Mouse (Mus musculus) forebrain, embryonic 16.5 days (tissue): ENCODE results near the gene Gstm4. TPM values are rescaled to one million over a fixed set of nuclear protein-coding genes. Genes with fewer than 3 reads are reported as not detected.
A peak's percentile ranks its signal among the peaks of the same experiment; 100 is the strongest.

Experiments used
- ATAC-seq: fragments of 200-750 bp; cut with Nextera tagmentation; 2 replicates; pipeline ENCODE4 v1.8.0; 2017; ENCODE audit warnings: mild to moderate bottlenecking, moderate library complexity
- H3K27ac ChIP-seq: fragments of 300-500 bp; sonication (generic); 2 replicates; pipeline ENCODE4 v1.5.1; 2014; ENCODE audit warnings: low read length, control low read depth
- H3K27me3 ChIP-seq: fragments of 300-500 bp; sonication (generic); replicated peaks from 2 replicates; pipeline ENCODE4 v1.6.1; 2014; ENCODE audit warnings: low read length; ENCODE audit not compliant: control insufficient read depth, insufficient read depth
- H3K36me3 ChIP-seq: fragments of 300-500 bp; sonication (generic); 2 replicates; pipeline ENCODE4 v1.6.1; 2014; ENCODE audit not compliant: control insufficient read depth, insufficient read depth
- H3K4me1 ChIP-seq: fragments of 300-500 bp; sonication (generic); replicated peaks from 2 replicates; pipeline ENCODE4 v1.6.1; 2014; ENCODE audit warnings: low read length; ENCODE audit not compliant: control insufficient read depth, insufficient read depth
- H3K4me2 ChIP-seq: fragments of 300-500 bp; sonication (generic); 2 replicates; pipeline ENCODE4 v1.6.1; 2014; ENCODE audit warnings: mild to moderate bottlenecking, low read length, control low read depth
- H3K4me3 ChIP-seq: fragments of 300-500 bp; sonication (generic); replicated peaks from 2 replicates; pipeline ENCODE4 v1.5.1; 2014; ENCODE audit warnings: mild to moderate bottlenecking, low read length, control low read depth
- H3K9ac ChIP-seq: fragments of 300-500 bp; sonication (generic); replicated peaks from 2 replicates; pipeline ENCODE4 v1.6.1; 2014; ENCODE audit warnings: low read depth, low read length, control low read depth
- H3K9me3 ChIP-seq: fragments of 300-500 bp; sonication (generic); 2 replicates; pipeline ENCODE4 v1.6.1; 2016; ENCODE audit warnings: low read length; ENCODE audit not compliant: control insufficient read depth
- WGBS: fragments of 180-500 bp; shearing (Covaris S2); extraction: QIAGEN DNeasy Blood & Tissue Kit; methylation state at CpG from one replicate; pipeline ENCODE4 v1.1.7; 2014; 5-methylcytosine and 5-hydroxymethylcytosine counted together
- polyA plus RNA-seq: library from polyadenylated mRNA; unstranded; fragments of >200 nt; fragmentation: Nextera tagmentation; extraction: Ambion mirVana; gene quantifications from 2 replicates; pipeline ENCODE4 v1.2.1, GENCODE M21; 2015

Gstm4 gene
- polyA plus RNA-seq, 1 experiment from 2014 or later: 15.9 TPM

DNA sequence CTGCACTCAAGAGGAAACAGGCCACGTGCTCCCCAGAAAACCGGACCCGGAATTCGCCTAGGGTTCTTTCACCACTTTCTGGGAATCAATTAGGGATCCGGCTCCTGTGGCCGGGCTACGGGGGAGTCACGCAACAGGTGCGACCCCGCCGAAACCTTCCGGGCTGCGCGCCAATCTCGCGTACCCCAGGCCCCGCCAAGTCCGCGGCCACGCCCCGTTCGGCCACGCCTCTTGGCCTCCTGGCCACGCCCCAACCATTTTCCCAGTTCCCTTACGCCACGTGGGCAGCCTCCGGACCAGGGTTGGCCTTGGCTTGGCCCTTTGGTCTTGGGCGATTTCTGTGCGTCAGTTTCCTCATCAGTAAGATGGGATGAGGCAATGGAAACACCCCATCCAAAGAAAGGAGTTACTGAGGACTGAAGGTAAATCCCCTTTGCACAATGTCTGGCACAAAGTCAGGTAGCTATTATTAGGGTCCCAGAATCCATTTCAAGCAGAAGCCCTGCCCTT is 41.8 kb upstream of the Gstm4 start, which contains the start of gene Ampd2:
Gene Ampd2 (minus strand): TSS at position 182 of the 510 bp plus-strand sequence.
- H3K4me1 ChIP-seq: peaks cover 43% of the 10 kb centered on the region
- H3K27me3 ChIP-seq: no peaks in the 10 kb centered on the region
- H3K4me3 ChIP-seq: peak within 1 kb of the TSS; percentile 62
- peak within 1 kb of the TSS; percentile 57 for H3K27ac ChIP-seq
- no peaks in the 10 kb centered on the region for H3K9me3 ChIP-seq
- ATAC-seq: no peak
- no peaks in the 10 kb centered on the region for H3K36me3 ChIP-seq
- WGBS: under 1% methylated on average over 29 of the region's 29 CpGs
- H3K9ac ChIP-seq: peak within 1 kb of the TSS; percentile 69
- H3K4me2 ChIP-seq: peak within 1 kb of the TSS; percentile 100

DNA sequence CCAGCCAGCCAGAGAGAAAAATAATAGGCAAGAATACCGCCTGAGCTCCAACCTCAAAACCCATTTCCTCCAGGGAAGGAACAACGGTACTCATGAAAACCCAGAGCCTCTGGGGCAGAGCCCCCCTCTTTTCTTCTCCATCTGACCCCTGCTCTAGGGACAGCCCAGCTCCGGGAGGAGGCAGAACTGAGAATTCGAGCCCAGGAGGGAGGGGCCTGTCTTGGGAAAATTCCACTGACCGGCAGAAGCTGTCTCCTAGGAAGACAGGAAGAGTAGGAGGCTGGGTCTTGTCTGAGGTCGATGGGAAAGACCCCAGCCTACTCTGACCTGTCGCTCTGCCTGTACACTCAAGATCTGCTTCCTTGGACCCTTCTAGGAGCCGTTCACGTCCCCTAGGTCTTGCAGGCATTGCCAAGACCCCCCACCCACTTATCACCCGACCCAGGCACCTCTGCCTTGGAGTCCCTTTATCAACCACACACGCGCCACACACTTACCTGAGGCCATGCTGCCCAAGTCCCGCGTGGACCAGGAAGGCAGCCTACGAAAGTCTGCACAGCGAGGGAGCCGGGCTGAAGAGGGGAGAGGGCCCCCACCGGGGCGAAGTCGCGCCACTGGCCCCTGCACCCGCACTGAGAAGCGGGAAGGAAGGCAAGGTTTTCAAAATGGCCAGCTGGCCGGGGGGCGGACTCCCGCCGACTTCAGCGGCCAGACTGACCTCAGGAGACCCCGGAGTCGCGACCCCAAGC is 41.2 kb upstream of the Gstm4 start:
- peak; percentile 47 for ATAC-seq
- Histone ChIP-seq H3K4me2 (peak overlapping the region; percentile 100), H3K36me3 (no peaks in the 10 kb centered on the region), H3K9ac (peak overlapping the region; percentile 69), H3K4me1 (peaks cover 43% of the 10 kb centered on the region), H3K4me3 (peak overlapping the region; percentile 62), H3K27ac (peak overlapping the region; percentile 57), H3K9me3 (no peaks in the 10 kb centered on the region), H3K27me3 (no peaks in the 10 kb centered on the region)
- under 1% methylated on average over 31 of the region's 31 CpGs for WGBS

DNA sequence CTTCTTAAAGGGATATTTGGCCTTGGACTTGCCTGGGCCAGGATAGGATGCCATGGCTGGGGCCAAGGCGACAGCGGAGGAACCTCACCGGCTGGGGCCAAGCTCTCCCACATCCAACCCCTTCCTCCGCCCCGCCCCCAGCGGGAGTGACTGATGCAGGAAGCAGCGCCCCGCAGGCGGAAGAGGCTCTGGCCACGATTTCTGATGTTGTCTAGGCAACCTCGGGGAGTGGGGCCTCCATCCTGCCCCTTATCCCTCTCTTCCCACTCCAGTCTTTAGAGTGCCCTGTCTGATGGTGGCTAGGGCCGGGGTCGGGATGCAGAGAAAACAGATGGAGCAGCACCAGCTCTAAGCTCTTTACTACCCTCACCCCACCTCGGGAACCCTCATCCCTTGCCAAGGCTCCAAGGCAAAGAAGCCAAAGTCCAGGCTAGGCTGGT is 40.6 kb upstream of the Gstm4 start:
- Histone ChIP-seq H3K4me1 (peaks cover 43% of the 10 kb centered on the region), H3K36me3 (no peaks in the 10 kb centered on the region), H3K4me2 (peak overlapping the region; percentile 100), H3K27ac (peak overlapping the region; percentile 57), H3K9me3 (no peaks in the 10 kb centered on the region), H3K9ac (peak overlapping the region; percentile 69), H3K27me3 (no peaks in the 10 kb centered on the region), H3K4me3 (peak overlapping the region; percentile 62)
- 0% methylated on average over 14 of the region's 14 CpGs for WGBS
- ATAC-seq: peak; percentile 90

DNA sequence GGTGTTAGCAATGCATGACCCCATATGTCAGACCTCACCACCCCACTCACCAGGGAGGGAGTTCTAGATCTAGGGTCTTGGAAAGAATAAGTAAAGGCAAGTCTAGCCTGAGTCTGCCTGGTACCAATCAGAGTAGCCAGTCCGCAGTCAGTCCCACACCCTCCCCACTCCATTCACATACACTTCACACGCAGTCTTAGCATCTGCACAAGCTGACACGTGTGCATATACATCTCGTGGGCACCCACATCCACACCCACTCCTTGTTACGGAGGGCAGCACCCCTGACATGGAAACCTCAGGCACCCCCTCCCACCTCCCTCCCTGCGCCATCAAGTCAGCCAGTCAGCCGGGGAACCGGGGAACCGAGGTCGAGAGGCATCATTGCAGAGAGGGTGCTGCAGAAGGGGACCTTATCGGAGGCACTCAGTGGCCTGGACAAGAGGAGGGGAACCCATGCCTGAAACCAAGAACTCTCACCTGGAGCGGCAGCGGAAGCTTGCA is 40.1 kb upstream of the Gstm4 start:
- peaks cover 43% of the 10 kb centered on the region for H3K4me1 ChIP-seq
- H3K27ac ChIP-seq: peak overlapping the region; percentile 57; the same call in 1 of the 2 replicates
- H3K36me3 ChIP-seq: no peaks in the 10 kb centered on the region

DNA sequence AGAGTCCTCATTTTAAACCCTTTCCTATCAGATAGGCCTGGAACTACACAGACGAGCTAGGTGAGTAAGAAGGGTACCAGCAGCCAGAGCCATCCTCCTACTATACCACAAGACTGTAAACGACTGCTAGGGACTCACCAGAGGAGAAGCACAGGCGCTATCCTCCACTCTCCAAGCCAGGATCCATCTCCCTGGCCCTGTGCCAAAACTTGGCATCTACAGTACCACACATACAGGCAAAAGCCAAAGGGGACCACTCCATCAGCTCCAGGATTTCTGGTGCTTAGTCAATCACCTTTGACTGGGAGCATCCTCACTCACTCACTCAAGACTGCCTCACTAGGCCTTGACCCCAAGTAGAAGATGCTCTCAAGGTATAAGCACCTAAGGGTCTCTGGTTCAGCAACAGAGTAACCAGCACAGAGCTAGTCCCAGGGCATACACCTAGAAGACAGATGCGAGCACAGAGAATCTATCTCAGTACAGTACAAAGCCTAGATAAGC is 39.3 kb upstream of the Gstm4 start:
- Histone ChIP-seq H3K4me1 (peaks cover 43% of the 10 kb centered on the region), H3K27ac (no peak overlapping the region), H3K36me3 (no peaks in the 10 kb centered on the region), H3K4me2 (peak overlapping the region; percentile 7), H3K27me3 (no peaks in the 10 kb centered on the region), H3K4me3 (no peak overlapping the region), H3K9ac (no peak overlapping the region), H3K9me3 (no peaks in the 10 kb centered on the region)
- 76% methylated on average over 4 of the region's 4 CpGs for WGBS
- ATAC-seq: no peak

More for the DNA sequence above, 40.1 kb upstream of the Gstm4 start:
- Histone ChIP-seq H3K9me3 (no peaks in the 10 kb centered on the region), H3K9ac (peak overlapping the region; percentile 69), H3K4me2 (peak overlapping the region; percentile 100), H3K27me3 (no peaks in the 10 kb centered on the region), H3K4me3 (peak overlapping the region; percentile 62)
- WGBS: 11% methylated on average over 13 of the region's 13 CpGs
- peak; percentile 34 for ATAC-seq

DNA sequence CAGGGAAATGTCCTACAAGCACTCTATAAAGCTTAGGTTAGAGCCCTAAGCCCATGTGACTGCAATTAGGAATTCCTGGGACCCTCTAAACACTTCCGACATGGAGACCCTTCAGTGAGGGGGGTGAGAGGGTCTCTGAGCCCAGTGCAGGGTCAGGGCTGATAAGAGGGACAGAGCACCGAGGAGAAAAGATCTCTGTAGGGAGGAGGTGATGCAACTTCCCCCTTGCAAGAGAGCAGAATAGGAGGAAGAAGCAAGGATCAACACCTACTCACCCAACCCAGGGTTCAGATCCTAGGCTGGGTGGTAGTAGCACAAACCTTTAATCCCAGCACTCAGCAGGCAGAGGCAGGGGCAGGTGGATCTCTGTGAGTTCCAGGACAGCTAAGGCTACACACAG is 38.5 kb upstream of the Gstm4 start:
- Histone ChIP-seq H3K27ac (no peak overlapping the region), H3K9ac (no peak overlapping the region), H3K4me2 (no peak overlapping the region), H3K9me3 (no peaks in the 10 kb centered on the region), H3K4me1 (peaks cover 43% of the 10 kb centered on the region), H3K36me3 (0 out of 2 replicates have a peak, but pooled peaks cover 3% of the 10 kb centered on the region), H3K27me3 (no peaks in the 10 kb centered on the region), H3K4me3 (no peak overlapping the region)
- WGBS: 69% methylated on average over 2 of the region's 2 CpGs
- ATAC-seq: no peak

DNA sequence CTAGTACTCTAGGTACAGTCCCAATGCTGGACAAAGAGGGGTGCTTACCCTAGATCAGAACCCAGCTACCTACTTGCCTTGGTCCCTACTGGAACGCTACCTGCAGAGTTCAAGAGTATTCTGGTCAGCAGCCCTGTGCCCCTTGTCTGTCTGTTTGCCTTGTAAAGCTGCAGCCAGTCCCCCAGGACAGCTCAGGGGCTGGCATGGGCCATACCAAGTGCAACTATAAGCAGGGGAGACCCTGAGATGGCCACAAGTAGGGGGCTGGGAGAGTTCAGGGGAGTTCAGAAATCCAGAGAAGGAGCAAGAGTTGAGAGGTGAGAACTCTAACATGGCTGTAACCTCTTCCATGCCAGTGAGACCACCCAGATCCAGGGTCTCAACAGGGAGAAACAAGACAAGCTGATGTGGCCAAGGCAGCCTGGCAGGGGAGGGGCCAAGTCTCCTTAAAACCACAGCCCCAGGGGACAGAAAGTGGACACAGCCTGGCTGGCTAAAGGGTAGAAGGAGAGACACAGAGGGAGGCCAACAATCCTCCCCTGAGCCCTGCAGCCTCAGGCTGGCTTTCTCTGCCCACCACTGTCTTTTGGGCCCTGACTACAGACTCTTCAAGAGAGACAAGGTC is 37.7 kb upstream of the Gstm4 start:
- H3K27ac ChIP-seq: no peak overlapping the region

DNA sequence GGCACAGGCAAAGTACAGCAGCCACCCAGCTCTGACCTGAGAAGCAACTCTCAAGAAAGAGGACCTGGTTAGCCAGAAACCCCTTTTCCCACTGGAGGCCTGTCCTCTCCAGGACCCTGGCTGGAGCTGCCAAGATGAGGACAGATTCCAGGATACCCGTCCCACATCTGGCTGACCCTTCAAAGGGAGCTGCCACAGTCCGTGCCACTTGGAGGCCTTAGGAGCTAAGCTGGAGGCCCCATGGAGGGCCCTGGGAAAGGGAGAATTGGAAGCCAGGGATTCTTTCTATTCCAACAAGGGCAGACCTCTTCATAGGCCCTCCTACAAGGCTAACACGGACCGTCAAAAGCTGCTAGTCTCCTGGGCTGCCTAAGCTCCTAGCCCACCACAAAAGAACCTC is 37.0 kb upstream of the Gstm4 start:
- no peak overlapping the region; the same call in 1 of the 2 replicates for H3K9ac ChIP-seq
- no peak overlapping the region for H3K4me2 ChIP-seq

More for the DNA sequence above, 37.7 kb upstream of the Gstm4 start:
- H3K9ac ChIP-seq: no peak overlapping the region
- peaks cover 3% of the 10 kb centered on the region; the same call in 1 of the 2 replicates for H3K36me3 ChIP-seq
- no peak for ATAC-seq
- H3K4me3 ChIP-seq: no peak overlapping the region
- H3K4me1 ChIP-seq: peaks cover 43% of the 10 kb centered on the region
- WGBS: 78% methylated on average over 1 of the region's 1 CpGs
- H3K27me3 ChIP-seq: no peaks in the 10 kb centered on the region
- H3K4me2 ChIP-seq: no peak overlapping the region; the same call in 1 of the 2 replicates
- no peaks in the 10 kb centered on the region for H3K9me3 ChIP-seq

DNA sequence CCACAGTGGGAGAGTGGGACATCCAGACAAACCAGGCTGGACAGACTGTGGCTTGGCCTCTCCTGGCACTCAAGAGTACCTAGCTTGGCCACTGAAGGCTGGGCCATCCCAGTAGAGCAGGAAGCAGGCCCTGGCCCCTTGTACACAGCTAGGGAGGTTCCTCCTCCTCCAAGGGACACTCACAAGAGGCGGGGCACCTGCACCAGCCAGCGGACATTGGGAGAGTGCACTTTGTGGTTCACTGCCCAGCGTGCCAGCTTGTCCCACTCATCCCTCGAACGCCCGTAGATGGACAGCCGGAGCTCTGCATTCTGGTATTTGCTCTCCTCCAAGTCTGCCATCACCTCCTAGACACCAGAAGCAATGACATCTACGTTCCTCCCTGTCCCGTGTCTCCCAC is 32.1 kb upstream of the Gstm4 start:
- H3K9me3 ChIP-seq: no peaks in the 10 kb centered on the region
- H3K27me3 ChIP-seq: no peaks in the 10 kb centered on the region
- 95% methylated on average over 9 of the region's 9 CpGs for WGBS
- H3K4me3 ChIP-seq: no peak overlapping the region
- no peak overlapping the region for H3K27ac ChIP-seq
- H3K4me1 ChIP-seq: peaks cover 6% of the 10 kb centered on the region
- no peak for ATAC-seq
- peaks cover 8% of the 10 kb centered on the region for H3K36me3 ChIP-seq
- no peak overlapping the region for H3K9ac ChIP-seq
- H3K4me2 ChIP-seq: no peak overlapping the region

More for the DNA sequence above, 37.0 kb upstream of the Gstm4 start:
- peaks cover 6% of the 10 kb centered on the region for H3K36me3 ChIP-seq
- H3K27ac ChIP-seq: no peak overlapping the region
- peaks cover 41% of the 10 kb centered on the region for H3K4me1 ChIP-seq
- no peaks in the 10 kb centered on the region for H3K27me3 ChIP-seq
- H3K9me3 ChIP-seq: no peaks in the 10 kb centered on the region
- ATAC-seq: no peak
- WGBS: 42% methylated on average over 4 of the region's 4 CpGs
- no peak overlapping the region for H3K4me3 ChIP-seq
